Mouse (Mus musculus) embryonic facial prominence, embryonic 10.5 days (tissue): ENCODE data around the gene Ttk. TPM values are rescaled to one million over a fixed set of nuclear protein-coding genes. Genes with fewer than 3 reads are reported as not detected.
A peak's percentile ranks its signal among the peaks of the same experiment; 100 is the strongest.

Source experiments
- DNase-seq: peaks from one replicate; pipeline ENCODE4 v3.0.0-alpha.2; 2017; ENCODE audit warnings: low spot score
- H3K27ac ChIP-seq: fragments of 300-500 bp; sonication (generic); replicated peaks from 2 replicates; pipeline ENCODE4 v1.5.1; 2016; ENCODE audit warnings: mild to moderate bottlenecking
- H3K27me3 ChIP-seq: fragments of 300-500 bp; sonication (generic); replicated peaks from 2 replicates; pipeline ENCODE4 v1.6.1; 2016; ENCODE audit warnings: low read depth, mild to moderate bottlenecking; ENCODE audit not compliant: poor library complexity, severe bottlenecking
- H3K36me3 ChIP-seq: fragments of 300-500 bp; sonication (generic); replicated peaks from 2 replicates; pipeline ENCODE4 v1.6.1; 2016; ENCODE audit warnings: mild to moderate bottlenecking, moderate library complexity
- H3K4me1 ChIP-seq: fragments of 300-500 bp; sonication (generic); 2 replicates; pipeline ENCODE4 v1.6.1; 2016
- H3K4me3 ChIP-seq: fragments of 300-500 bp; sonication (generic); 2 replicates; pipeline ENCODE4 v1.5.1; 2016; ENCODE audit warnings: mild to moderate bottlenecking, moderate library complexity
- H3K9me3 ChIP-seq: fragments of 300-500 bp; sonication (generic); 2 replicates; pipeline ENCODE4 v1.6.1; 2016; ENCODE audit warnings: mild to moderate bottlenecking
- WGBS: fragments of 180-500 bp; shearing (Covaris S2); methylation state at CpG from one replicate; pipeline ENCODE4 v1.1.7; 2016; 5-methylcytosine and 5-hydroxymethylcytosine counted together
- polyA plus RNA-seq: library from polyadenylated mRNA; unstranded; fragments of >200 nt; fragmentation: Nextera tagmentation; extraction: Ambion mirVana; gene quantifications from 2 replicates; pipeline ENCODE4 v1.2.1, GENCODE M21; 2016

Gene Ttk
- polyA plus RNA-seq, result 50.5 and 50.6 TPM in 2 replicates

GRCm38 (mm10) chr9:83833811-83834747 lies at the start of gene Ttk:
Gene Ttk, plus strand, starts transcription at chr9:83834689.
- peak within 1 kb of the TSS; percentile 95 for H3K27ac ChIP-seq
- peak within 1 kb of the TSS; percentile 79 for H3K4me3 ChIP-seq
- DNase-seq, result peak; percentile 96
- H3K9me3 ChIP-seq, result no peaks in the 10 kb centered on the region
- H3K27me3 ChIP-seq, result no peaks in the 10 kb centered on the region
- H3K36me3 ChIP-seq, result peaks cover 15% of the 10 kb centered on the region
- H3K4me1 ChIP-seq, result peaks cover 17% of the 10 kb centered on the region
- under 1% methylated on average over 38 of the region's 38 CpGs for WGBS

DNA sequence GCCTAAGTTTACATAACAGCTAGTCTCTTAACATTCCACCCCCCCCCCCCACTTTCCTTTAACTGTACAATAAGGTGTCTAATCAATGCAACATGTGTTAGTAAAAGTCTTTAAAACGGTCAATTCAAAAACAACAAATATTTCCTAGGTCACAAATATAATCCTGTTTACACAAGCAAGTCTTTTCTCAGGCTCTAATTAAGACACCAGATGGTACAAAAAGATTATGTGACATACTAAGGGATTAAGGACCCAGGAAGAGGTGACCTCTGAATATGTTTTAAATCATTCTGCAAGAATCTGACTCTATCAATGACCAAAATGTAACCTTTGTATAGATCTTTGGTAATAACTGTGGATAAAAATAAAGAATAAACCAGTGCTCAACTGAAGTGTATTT lies 49.0 kb upstream of the Ttk start:
- no peaks in the 10 kb centered on the region for H3K4me1 ChIP-seq
- H3K27me3 ChIP-seq, result no peaks in the 10 kb centered on the region
- no peak overlapping the region for H3K27ac ChIP-seq
- 57% methylated on average over 1 of the region's 1 CpGs for WGBS
- DNase-seq, result no peak
- H3K4me3 ChIP-seq, result no peak overlapping the region
- no peaks in the 10 kb centered on the region for H3K9me3 ChIP-seq
- H3K36me3 ChIP-seq, result peaks cover 23% of the 10 kb centered on the region

DNA sequence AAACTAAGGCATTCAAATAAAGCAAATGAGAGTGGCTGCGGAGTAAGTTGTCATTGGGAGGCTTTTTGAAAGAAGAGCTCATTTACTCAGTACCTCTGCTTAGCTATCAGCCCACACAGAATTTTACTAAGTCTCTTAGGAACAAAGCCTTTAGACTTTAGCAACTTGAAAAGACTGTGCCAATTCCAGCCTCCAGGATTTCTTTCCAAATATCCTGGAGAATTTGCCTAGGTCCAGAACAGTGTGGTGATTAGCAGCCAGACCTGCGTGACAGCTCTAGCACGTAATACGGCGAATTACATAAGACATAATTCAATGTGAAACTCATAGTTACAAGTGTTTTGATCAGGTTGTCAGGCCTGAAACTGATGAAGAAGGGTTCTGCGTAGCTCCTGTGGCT lies 45.2 kb upstream of the Ttk start:
- no peaks in the 10 kb centered on the region for H3K4me1 ChIP-seq
- WGBS, result 94% methylated on average over 6 of the region's 6 CpGs
- H3K27me3 ChIP-seq, result no peaks in the 10 kb centered on the region
- peaks cover 6% of the 10 kb centered on the region; the same call in 1 of the 2 replicates for H3K36me3 ChIP-seq
- no peak for DNase-seq
- H3K9me3 ChIP-seq, result no peaks in the 10 kb centered on the region
- H3K4me3 ChIP-seq, result no peak overlapping the region
- no peak overlapping the region for H3K27ac ChIP-seq

GRCm38 (mm10) chr9:83796875-83797274 lies 37.6 kb upstream of the Ttk start:
- WGBS, result 87% methylated on average over 7 of the region's 7 CpGs
- no peak overlapping the region for H3K27ac ChIP-seq
- no peaks in the 10 kb centered on the region for H3K4me1 ChIP-seq
- H3K9me3 ChIP-seq, result no peaks in the 10 kb centered on the region
- no peaks in the 10 kb centered on the region for H3K27me3 ChIP-seq
- 0 out of 2 replicates have a peak, but pooled peaks cover 3% of the 10 kb centered on the region for H3K36me3 ChIP-seq
- H3K4me3 ChIP-seq, result no peak overlapping the region
- no peak for DNase-seq

DNA sequence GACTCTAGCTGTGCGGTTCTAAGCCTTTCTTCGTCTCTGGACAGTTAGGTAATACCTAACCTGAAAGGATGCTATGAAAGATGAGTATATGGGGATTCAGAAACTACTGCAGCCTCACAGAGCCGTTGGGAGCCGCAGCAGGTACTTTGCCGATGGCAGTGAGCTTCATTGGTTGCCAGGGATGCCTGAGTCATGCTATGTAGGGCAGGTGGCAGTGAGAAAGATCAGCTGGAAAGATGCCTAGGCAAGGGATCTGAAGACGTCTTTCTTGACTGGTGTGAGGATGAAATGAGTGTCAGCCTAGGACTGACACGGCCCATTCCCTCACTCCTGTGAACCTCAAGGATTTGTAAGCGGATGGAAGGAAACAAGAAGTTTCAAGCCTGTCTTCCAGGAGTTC lies 36.6 kb upstream of the Ttk start:
- Histone ChIP-seq H3K9me3 (no peaks in the 10 kb centered on the region), H3K27me3 (no peaks in the 10 kb centered on the region), H3K4me1 (no peaks in the 10 kb centered on the region), H3K36me3 (0 out of 2 replicates have a peak, but pooled peaks cover 3% of the 10 kb centered on the region), H3K4me3 (no peak overlapping the region), H3K27ac (no peak overlapping the region)
- no peak for DNase-seq
- WGBS, result 87% methylated on average over 8 of the region's 8 CpGs

DNA sequence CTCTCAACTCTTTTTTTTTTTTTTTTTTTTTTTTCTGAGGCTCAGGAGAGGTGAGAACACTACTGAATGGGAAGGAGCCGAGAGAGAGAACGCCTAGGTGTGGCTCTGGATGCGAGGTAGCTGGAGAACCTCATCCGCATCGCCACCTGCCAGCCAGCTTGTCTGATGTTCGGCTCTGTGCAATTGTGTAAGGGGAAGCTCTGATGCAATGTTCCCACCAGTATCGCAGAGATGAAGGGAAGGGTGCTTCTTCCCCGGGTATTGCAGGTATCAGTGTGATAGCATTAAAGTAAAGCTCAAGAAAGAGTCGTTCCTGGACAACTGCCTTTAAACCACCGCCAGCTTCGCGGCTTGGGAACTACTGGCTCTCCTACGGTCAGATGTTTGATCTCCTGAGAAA lies 30.1 kb upstream of the Ttk start:
- WGBS, result 65% methylated on average over 13 of the region's 13 CpGs
- DNase-seq, result no peak
- H3K9me3 ChIP-seq, result no peaks in the 10 kb centered on the region
- 0 out of 2 replicates have a peak, but pooled peaks cover 3% of the 10 kb centered on the region for H3K36me3 ChIP-seq
- no peak overlapping the region for H3K27ac ChIP-seq
- H3K4me1 ChIP-seq, result peaks cover 26% of the 10 kb centered on the region
- H3K4me3 ChIP-seq, result peak overlapping the region; percentile 81; the same call in 1 of the 2 replicates
- H3K27me3 ChIP-seq, result peaks cover 33% of the 10 kb centered on the region

- H3K4me1 ChIP-seq, result peaks cover 26% of the 10 kb centered on the region
- no peaks in the 10 kb centered on the region for H3K36me3 ChIP-seq
- DNase-seq, result peak; percentile 75
- no peaks in the 10 kb centered on the region for H3K9me3 ChIP-seq
- under 1% methylated on average over 37 of the region's 37 CpGs for WGBS
- H3K27me3 ChIP-seq, result peaks cover 33% of the 10 kb centered on the region
- peak overlapping the region; percentile 81 for H3K4me3 ChIP-seq
- H3K27ac ChIP-seq, result peak overlapping the region; percentile 81
These were observed 29.1 kb upstream of the Ttk start for GRCm38 (mm10) chr9:83805164-83805976.

- H3K36me3 ChIP-seq, result no peaks in the 10 kb centered on the region
- DNase-seq, result peak; percentile 84
- peaks cover 33% of the 10 kb centered on the region for H3K27me3 ChIP-seq
- peak within 1 kb of the TSS; percentile 81 for H3K4me3 ChIP-seq
- H3K9me3 ChIP-seq, result no peaks in the 10 kb centered on the region
- H3K27ac ChIP-seq, result peak within 1 kb of the TSS; percentile 81
- peaks cover 26% of the 10 kb centered on the region for H3K4me1 ChIP-seq
- WGBS, result 2% methylated on average over 71 of the region's 71 CpGs
These were observed 28.3 kb upstream of the Ttk start, which contains the start of gene Elovl4 for GRCm38 (mm10) chr9:83805977-83806815. Gene Elovl4, minus strand, starts transcription at chr9:83806277.

DNA sequence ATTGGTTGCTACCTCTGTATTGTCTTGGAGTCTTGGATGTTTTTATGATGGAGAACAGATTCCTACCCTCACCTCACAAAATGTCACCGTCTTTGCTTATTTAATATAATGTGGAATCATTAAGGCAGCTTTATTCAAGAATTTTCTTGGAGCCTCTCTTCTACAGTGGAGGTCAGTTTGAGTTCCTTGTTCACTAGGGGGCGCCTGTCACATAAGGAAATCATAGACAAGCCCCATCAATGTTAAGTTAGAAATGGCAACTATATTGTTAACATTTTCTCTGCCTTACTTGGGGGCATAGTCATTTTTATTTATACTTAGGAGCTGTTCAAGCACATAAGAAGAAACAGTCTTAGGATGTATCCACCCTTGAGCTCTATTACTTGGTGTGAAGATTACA lies 26.9 kb upstream of the Ttk start:
- no peak overlapping the region for H3K4me3 ChIP-seq
- peaks cover 33% of the 10 kb centered on the region for H3K27me3 ChIP-seq
- no peaks in the 10 kb centered on the region for H3K9me3 ChIP-seq
- H3K4me1 ChIP-seq, result peaks cover 26% of the 10 kb centered on the region
- no peaks in the 10 kb centered on the region for H3K36me3 ChIP-seq
- no peak overlapping the region for H3K27ac ChIP-seq
- peak; percentile 29 for DNase-seq
- 8% methylated on average over 2 of the region's 2 CpGs for WGBS

- Histone ChIP-seq H3K27me3 (no peaks in the 10 kb centered on the region), H3K4me1 (no peaks in the 10 kb centered on the region), H3K4me3 (no peak overlapping the region), H3K9me3 (no peaks in the 10 kb centered on the region), H3K27ac (no peak overlapping the region), H3K36me3 (no peaks in the 10 kb centered on the region)
- WGBS, result 85% methylated on average over 7 of the region's 7 CpGs
- no peak for DNase-seq
These were observed 15.3 kb upstream of the Ttk start for GRCm38 (mm10) chr9:83819188-83819587.

- Histone ChIP-seq H3K27me3 (no peaks in the 10 kb centered on the region), H3K27ac (no peak overlapping the region), H3K36me3 (no peaks in the 10 kb centered on the region), H3K4me1 (no peaks in the 10 kb centered on the region), H3K9me3 (no peaks in the 10 kb centered on the region), H3K4me3 (no peak overlapping the region)
- 89% methylated on average over 2 of the region's 2 CpGs for WGBS
- DNase-seq, result no peak
These were observed 13.5 kb upstream of the Ttk start for GRCm38 (mm10) chr9:83820976-83821375.

DNA sequence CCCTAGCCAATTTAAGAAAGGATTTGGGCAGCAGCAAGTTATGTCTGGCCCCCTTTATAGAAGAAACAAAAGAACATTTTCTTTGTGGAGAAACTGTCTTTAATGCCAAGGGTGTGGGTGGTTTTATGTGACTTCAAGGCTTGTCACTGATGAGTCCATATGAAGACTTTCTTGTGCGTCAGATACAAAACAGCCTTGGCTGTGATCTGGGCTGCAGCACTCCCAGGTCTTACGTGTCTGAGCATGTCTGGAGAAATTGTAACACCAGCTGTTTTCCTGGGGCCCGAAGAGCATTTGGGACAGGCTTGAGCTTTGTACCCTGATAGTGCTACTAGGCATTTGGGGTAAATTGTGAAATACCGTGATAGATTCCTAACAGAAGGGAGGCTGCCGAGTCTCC lies 11.6 kb upstream of the Ttk start:
- H3K27me3 ChIP-seq, result no peaks in the 10 kb centered on the region
- H3K36me3 ChIP-seq, result no peaks in the 10 kb centered on the region
- no peaks in the 10 kb centered on the region for H3K9me3 ChIP-seq
- H3K4me1 ChIP-seq, result no peaks in the 10 kb centered on the region
- 69% methylated on average over 5 of the region's 5 CpGs for WGBS
- no peak for DNase-seq
- H3K4me3 ChIP-seq, result no peak overlapping the region
- H3K27ac ChIP-seq, result no peak overlapping the region
